Mouse (Mus musculus) neural tube, embryonic 11.5 days (tissue): ENCODE data around the gene Abca13. TPM values are rescaled to one million over a fixed set of nuclear protein-coding genes. Genes with fewer than 3 reads are reported as not detected.
"Not testable (repeated sequence)": the region's sequence is repeated elsewhere in the genome, so short reads cannot be mapped to it uniquely, and the experiment has no call there.

Source experiments
- ATAC-seq: fragments of 200-750 bp; cut with Nextera tagmentation; 2 replicates; pipeline ENCODE4 v1.8.0; 2017; ENCODE audit warnings: moderate number of reproducible peaks, mild to moderate bottlenecking, moderate TSS enrichment, moderate library complexity; ENCODE audit not compliant: insufficient read depth, low FRiP score, low TSS enrichment
- DNase-seq: peaks from one replicate; pipeline ENCODE4 v3.0.0-alpha.2; 2015; ENCODE audit warnings: low spot score
- H3K27ac ChIP-seq: fragments of 300-500 bp; sonication (generic); 2 replicates; pipeline ENCODE4 v1.5.1; 2014; ENCODE audit warnings: low read depth, mild to moderate bottlenecking, low read length
- H3K27me3 ChIP-seq: fragments of 300-500 bp; sonication (generic); 2 replicates; pipeline ENCODE4 v1.6.1; 2014; ENCODE audit warnings: mild to moderate bottlenecking, low read length, mixed read lengths; ENCODE audit not compliant: control insufficient read depth, insufficient read depth
- H3K36me3 ChIP-seq: fragments of 300-500 bp; sonication (generic); 2 replicates; pipeline ENCODE4 v1.6.1; 2014; ENCODE audit warnings: mild to moderate bottlenecking, low read length, moderate library complexity, mixed read lengths; ENCODE audit not compliant: control insufficient read depth, insufficient read depth
- H3K4me1 ChIP-seq: fragments of 300-500 bp; sonication (generic); 2 replicates; pipeline ENCODE4 v1.6.1; 2014; ENCODE audit warnings: low read length, mixed read lengths; ENCODE audit not compliant: control insufficient read depth, insufficient read depth
- H3K4me2 ChIP-seq: fragments of 300-500 bp; sonication (generic); 2 replicates; pipeline ENCODE4 v1.6.1; 2014; ENCODE audit warnings: low read depth, mild to moderate bottlenecking, moderate library complexity
- H3K4me3 ChIP-seq: fragments of 300-500 bp; sonication (generic); 2 replicates; pipeline ENCODE4 v1.5.1; 2014; ENCODE audit warnings: low read depth, low read length
- H3K9ac ChIP-seq: fragments of 300-500 bp; sonication (generic); 2 replicates; pipeline ENCODE4 v1.6.1; 2014; ENCODE audit warnings: mild to moderate bottlenecking, low read length
- H3K9me3 ChIP-seq: fragments of 300-500 bp; sonication (generic); 2 replicates; pipeline ENCODE4 v1.6.1; 2016; ENCODE audit warnings: low read length; ENCODE audit not compliant: control insufficient read depth
- WGBS: fragments of 180-500 bp; shearing (Covaris S2); extraction: QIAGEN DNeasy Blood & Tissue Kit; methylation state at CpG from one replicate; pipeline ENCODE4 v1.1.7; 2014; 5-methylcytosine and 5-hydroxymethylcytosine counted together
- polyA plus RNA-seq: library from polyadenylated mRNA; unstranded; fragments of >200 nt; fragmentation: Nextera tagmentation; extraction: Ambion mirVana; gene quantifications from 2 replicates; pipeline ENCODE4 v1.2.1, GENCODE M21; 2014

Abca13 gene
- not detected in 2 replicates for polyA plus RNA-seq

DNA sequence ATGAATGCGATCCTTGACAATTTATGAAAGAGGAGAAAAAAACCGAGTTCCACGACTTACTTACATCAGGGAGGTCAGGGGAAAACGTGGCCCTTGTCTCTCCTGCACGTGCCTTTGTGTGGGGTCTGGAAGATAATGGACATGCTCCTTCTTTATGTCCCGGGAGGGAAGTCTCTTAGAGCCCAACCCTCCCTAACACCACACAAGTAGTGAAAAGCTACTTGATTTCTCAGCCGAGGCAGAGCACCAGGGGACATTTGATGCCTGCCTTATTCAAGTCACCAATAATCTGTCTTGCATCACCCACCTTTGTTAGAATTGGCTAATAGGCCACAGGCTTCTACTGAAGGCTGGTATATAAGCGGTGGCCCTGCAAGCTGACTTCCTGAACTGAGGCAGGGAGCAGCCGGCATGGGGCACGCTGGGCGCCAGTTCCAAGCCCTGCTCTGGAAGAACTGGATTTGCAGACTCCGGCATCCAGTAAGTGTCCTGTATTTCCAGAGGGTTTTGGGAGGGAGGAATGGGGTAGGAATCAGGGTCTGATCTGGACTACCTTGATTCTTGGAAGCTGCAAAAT lies at the start of gene Abca13:
Gene Abca13, plus strand, starts transcription at position 388 of the 577 bp plus-strand sequence.
- DNase-seq, result no peak
- Histone ChIP-seq H3K9ac (no peak within 1 kb of the TSS; the same call in 1 of the 2 replicates), H3K27me3 (no peaks in the 10 kb centered on the region), H3K4me2 (no peak within 1 kb of the TSS), H3K27ac (no peak within 1 kb of the TSS), H3K36me3 (no peaks in the 10 kb centered on the region), H3K4me1 (no peaks in the 10 kb centered on the region), H3K9me3 (no peaks in the 10 kb centered on the region), H3K4me3 (no peak within 1 kb of the TSS)
- 57% methylated on average over 12 of the region's 12 CpGs for WGBS
- ATAC-seq, result no peak

DNA sequence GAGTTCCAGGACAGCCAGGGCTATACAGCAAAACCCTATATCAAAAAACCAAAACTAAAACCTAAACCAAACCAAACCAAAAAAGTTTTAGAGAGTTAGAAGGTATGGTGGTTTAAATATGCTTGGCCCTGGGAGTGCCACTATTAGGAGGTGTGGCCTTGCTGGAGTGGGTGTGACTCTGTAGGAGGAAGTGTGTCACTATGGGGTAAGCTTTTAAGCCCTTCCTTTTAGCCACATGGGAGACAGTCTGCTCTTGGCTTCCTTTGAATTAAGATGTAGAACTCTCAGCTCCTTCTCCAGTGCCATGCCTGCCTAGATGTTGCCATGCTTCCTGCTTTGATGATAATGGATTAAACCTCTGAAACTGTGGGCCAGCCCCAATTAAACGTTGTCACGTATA lies 46.6 kb upstream of the Abca13 start:
- ATAC-seq, result no peak

DNA sequence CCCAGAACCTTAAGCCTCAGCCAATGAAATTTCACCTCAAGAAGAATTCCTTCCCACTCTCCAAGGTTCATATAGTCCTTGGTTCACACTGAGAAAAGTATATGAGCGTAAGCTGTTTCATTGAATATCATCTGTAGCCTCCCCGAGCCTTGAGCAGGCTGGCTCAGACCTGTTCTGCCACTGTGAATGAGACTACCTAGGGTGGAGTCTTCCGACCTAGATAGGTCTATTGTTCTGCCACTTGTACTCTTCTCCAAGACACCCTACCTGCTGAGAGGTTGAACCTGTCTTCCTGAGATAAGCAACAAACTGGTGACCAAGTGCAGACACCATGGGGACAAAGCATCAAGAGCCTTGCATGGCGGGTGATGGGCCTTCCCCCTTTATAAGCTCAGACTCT lies 45.6 kb upstream of the Abca13 start:
- H3K27ac ChIP-seq, result no peak overlapping the region
- H3K9me3 ChIP-seq, result no peaks in the 10 kb centered on the region
- no peak overlapping the region for H3K4me2 ChIP-seq
- DNase-seq (no peak), ATAC-seq (no peak)
- H3K9ac ChIP-seq, result no peak overlapping the region
- no peaks in the 10 kb centered on the region for H3K27me3 ChIP-seq
- no peaks in the 10 kb centered on the region for H3K4me1 ChIP-seq
- H3K4me3 ChIP-seq, result no peak overlapping the region
- WGBS, result 90% methylated on average over 4 of the region's 4 CpGs
- H3K36me3 ChIP-seq, result no peaks in the 10 kb centered on the region

More for the DNA sequence above, 46.6 kb upstream of the Abca13 start:
- no peak overlapping the region for H3K4me3 ChIP-seq
- no peaks in the 10 kb centered on the region for H3K9me3 ChIP-seq
- H3K27ac ChIP-seq, result no peak overlapping the region
- WGBS, result 91% methylated on average over 2 of the region's 2 CpGs
- DNase-seq, result no peak
- H3K4me1 ChIP-seq, result no peaks in the 10 kb centered on the region
- no peaks in the 10 kb centered on the region for H3K27me3 ChIP-seq
- H3K36me3 ChIP-seq, result no peaks in the 10 kb centered on the region
- H3K4me2 ChIP-seq, result no peak overlapping the region
- H3K9ac ChIP-seq, result no peak overlapping the region

DNA sequence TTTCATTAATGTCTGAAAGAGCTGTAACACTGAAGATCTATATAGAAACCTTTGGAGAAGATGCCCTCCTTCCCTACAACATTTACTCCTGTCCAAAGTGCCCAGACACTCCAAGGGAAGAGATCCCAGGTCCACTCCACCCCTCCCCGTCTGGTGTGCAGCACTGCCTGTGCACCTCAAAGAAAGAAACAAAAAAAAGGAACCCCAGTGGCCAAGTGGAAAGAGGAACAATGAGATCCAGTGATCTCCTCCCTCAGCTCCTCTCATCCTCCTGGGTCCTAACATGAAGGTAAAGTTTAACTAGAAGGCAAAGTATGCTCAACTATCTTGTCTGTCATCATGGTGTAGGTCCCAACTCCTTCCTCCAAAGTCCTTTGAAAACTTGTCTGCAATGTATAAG lies 45.1 kb upstream of the Abca13 start:
- DNase-seq, result no peak
- H3K9me3 ChIP-seq, result no peaks in the 10 kb centered on the region
- no peak overlapping the region for H3K4me2 ChIP-seq
- H3K36me3 ChIP-seq, result no peaks in the 10 kb centered on the region
- 65% methylated on average over 1 of the region's 1 CpGs for WGBS
- H3K4me3 ChIP-seq, result no peak overlapping the region
- H3K27me3 ChIP-seq, result no peaks in the 10 kb centered on the region
- no peaks in the 10 kb centered on the region for H3K4me1 ChIP-seq
- no peak for ATAC-seq
- no peak overlapping the region for H3K27ac ChIP-seq
- no peak overlapping the region for H3K9ac ChIP-seq

DNA sequence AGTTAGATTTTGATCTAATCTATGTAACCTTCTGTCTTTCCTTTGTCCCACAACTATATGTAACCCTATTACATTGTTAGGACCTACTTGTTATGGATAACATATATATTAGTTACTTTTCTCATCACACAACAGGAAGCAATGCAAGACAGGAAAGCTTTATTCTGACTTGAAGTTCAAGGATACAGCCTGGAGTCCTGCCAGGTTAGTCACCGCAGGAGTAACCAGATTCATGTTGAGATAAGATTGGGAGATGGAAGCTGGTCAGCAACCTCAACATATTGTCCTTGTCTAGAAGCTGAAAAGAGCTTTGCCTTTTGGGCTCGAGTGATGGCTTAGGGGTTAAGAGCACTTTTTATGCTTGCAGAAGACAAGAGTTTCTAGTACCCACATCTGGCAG lies 43.5 kb upstream of the Abca13 start:
- no peaks in the 10 kb centered on the region for H3K36me3 ChIP-seq
- 84% methylated on average over 2 of the region's 2 CpGs for WGBS

DNA sequence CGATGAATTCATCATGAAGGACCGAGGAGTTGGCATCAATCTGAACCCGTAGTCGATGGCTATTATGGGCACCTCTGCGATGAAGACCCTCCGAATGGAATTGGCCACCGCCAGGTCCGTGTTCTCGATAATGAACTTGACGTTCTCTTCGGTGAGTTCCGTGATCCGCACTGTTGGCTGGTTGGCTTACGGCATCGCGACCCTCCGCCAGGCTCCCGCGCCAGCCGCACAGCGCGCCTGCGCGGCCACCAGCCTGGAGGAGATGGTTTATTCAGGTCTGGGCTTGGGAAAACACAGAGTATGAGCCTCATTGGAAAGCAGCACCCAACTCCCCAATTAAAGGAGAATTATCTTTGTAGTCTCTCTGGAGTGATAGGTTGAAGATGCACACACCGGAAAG lies 41.3 kb upstream of the Abca13 start:
- H3K9ac ChIP-seq, result not testable (repeated sequence)
- WGBS, result 83% methylated on average over 25 of the region's 25 CpGs

More for the DNA sequence above, 43.5 kb upstream of the Abca13 start:
- no peaks in the 10 kb centered on the region for H3K4me1 ChIP-seq
- no peak overlapping the region for H3K9ac ChIP-seq
- H3K4me2 ChIP-seq, result no peak overlapping the region
- H3K27ac ChIP-seq, result no peak overlapping the region
- DNase-seq (no peak), ATAC-seq (no peak)
- H3K4me3 ChIP-seq, result no peak overlapping the region
- no peaks in the 10 kb centered on the region for H3K27me3 ChIP-seq
- H3K9me3 ChIP-seq, result no peaks in the 10 kb centered on the region

DNA sequence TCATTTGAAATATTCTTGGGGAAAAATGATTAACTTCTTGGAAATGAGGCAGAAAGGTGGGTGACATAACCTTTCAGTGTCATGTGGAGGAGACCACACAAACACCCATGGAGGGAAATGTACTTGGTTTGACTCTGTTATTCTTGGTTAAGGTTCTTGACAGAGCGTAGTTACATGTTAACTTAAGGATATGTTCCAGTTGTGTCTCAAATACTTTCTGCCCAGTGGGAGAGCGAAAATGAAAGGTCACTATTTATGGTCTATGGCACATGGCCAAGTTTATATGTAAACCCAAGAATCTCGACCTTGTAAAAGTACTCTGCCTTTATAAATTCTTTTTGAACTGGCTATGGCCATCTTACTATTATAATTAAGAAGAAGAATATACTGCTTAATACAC lies 31.8 kb upstream of the Abca13 start:
- no peak overlapping the region for H3K27ac ChIP-seq
- H3K4me2 ChIP-seq, result no peak overlapping the region
- H3K4me3 ChIP-seq, result no peak overlapping the region
- ATAC-seq, result no peak
- DNase-seq, result no peak
- no peaks in the 10 kb centered on the region for H3K36me3 ChIP-seq
- no peaks in the 10 kb centered on the region for H3K9me3 ChIP-seq
- H3K4me1 ChIP-seq, result no peaks in the 10 kb centered on the region
- no peaks in the 10 kb centered on the region for H3K27me3 ChIP-seq
- no peak overlapping the region for H3K9ac ChIP-seq
- WGBS, result 74% methylated on average over 3 of the region's 3 CpGs

More for the DNA sequence above, 41.3 kb upstream of the Abca13 start:
- not testable (repeated sequence) for DNase-seq, H3K4me1 ChIP-seq, H3K36me3 ChIP-seq, H3K27ac ChIP-seq, H3K9me3 ChIP-seq, ATAC-seq, H3K4me2 ChIP-seq, H3K27me3 ChIP-seq, H3K4me3 ChIP-seq

DNA sequence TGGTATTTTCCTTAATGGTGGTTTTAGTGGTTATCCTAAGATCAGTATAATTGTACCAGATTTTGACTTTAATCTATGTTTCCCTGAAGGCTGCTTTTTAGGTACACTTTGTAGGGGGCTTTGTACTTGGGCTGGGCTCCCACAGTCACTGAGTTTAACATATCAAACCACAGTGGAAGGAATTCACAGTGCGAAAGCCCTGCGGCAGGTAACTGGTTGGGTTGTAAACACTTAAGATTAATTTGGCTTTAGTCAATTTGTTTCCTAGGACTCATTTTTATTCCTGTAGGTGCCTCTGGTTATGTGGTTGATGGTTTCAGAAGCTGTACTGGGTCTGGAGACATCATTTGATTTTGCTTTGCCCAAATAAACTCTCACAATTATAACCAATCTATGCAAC lies 24.4 kb upstream of the Abca13 start:
- Histone ChIP-seq H3K9me3 (no peaks in the 10 kb centered on the region), H3K9ac (no peak overlapping the region), H3K4me3 (no peak overlapping the region), H3K4me2 (no peak overlapping the region), H3K27ac (no peak overlapping the region), H3K36me3 (no peaks in the 10 kb centered on the region), H3K4me1 (no peaks in the 10 kb centered on the region), H3K27me3 (no peaks in the 10 kb centered on the region)
- 94% methylated on average over 2 of the region's 2 CpGs for WGBS
- ATAC-seq, result no peak
- no peak for DNase-seq

DNA sequence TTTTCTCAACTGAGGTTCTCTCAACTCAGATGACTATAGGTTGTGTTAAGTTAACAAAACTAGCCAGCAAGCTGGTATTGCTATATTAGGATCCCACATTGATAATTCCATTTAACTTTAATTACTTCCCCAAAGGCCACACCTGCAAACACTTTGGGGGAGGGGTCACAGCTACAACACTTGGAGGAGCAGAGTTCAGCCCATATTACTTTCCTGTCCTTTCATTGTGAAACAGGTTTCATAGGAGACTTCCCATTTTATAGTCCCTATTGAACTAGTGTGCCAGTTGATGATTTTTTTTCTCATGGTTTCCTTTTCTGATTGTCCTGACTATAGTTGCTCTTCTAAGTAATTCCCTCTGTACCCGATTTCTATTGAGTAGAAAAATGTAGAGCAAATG lies 10.3 kb upstream of the Abca13 start:
- no peak overlapping the region for H3K9ac ChIP-seq
- H3K4me1 ChIP-seq, result no peaks in the 10 kb centered on the region
- 86% methylated on average over 1 of the region's 1 CpGs for WGBS
- no peak for DNase-seq
- no peaks in the 10 kb centered on the region for H3K9me3 ChIP-seq
- no peak overlapping the region for H3K4me3 ChIP-seq
- no peak overlapping the region for H3K27ac ChIP-seq
- no peaks in the 10 kb centered on the region for H3K36me3 ChIP-seq
- H3K4me2 ChIP-seq, result no peak overlapping the region
- ATAC-seq, result no peak
- H3K27me3 ChIP-seq, result no peaks in the 10 kb centered on the region
